ENCODE assay signal across 1 mouse cellular context in genomic region chr17:56074827-56075208, GRCm38 (mm10).
A peak's percentile ranks its signal among the peaks of the same experiment; 100 is the strongest.
TF ChIP-seq lines count a peak whose summit lies in the region.

Gene Ubxn6 (minus strand): TSS chr17:56075028.

TF ChIP-seq in CH12.LX, 34 proteins besides CTCF, POLR2A, EP300 and RAD21 (continued from another document):
- TF ChIP-seq PAX5 (IDR thresholded peaks at IDR 0.05; ENCODE audit: low read length) (no peak), E2F4 (IDR thresholded peaks at IDR 0.05; ENCODE audit: insufficient replicate concordance, low read depth, low read length) (no peak), ZMIZ1 (IDR thresholded peaks at IDR 0.05; ENCODE audit: low read depth, low read length) (no peak), ZKSCAN1 (IDR thresholded peaks at IDR 0.05; ENCODE audit: borderline replicate concordance, low read depth, low read length) (no peak), GABPA (IDR thresholded peaks at IDR 0.05; ENCODE audit: insufficient replicate concordance, low read depth, low read length) (no peak), MXI1 (IDR thresholded peaks at IDR 0.05; ENCODE audit: low read depth, low read length) (peak; percentile 98), NELFE (IDR thresholded peaks at IDR 0.05; ENCODE audit: low read depth, low read length) (no peak), TBP (conservative IDR thresholded peaks at IDR 0.05; ENCODE audit: low read depth, low read length) (no peak), JUND (conservative IDR thresholded peaks at IDR 0.05; ENCODE audit: low read depth, low read length) (no peak), USF2 (conservative IDR thresholded peaks at IDR 0.05; ENCODE audit: low read depth, low read length) (peak; percentile 69), MYC (IDR thresholded peaks at IDR 0.05; ENCODE audit: low read depth, low read length) (no peak), ETS1 (conservative IDR thresholded peaks at IDR 0.05; ENCODE audit: low read depth, low read length) (no peak), SMC3 (IDR thresholded peaks at IDR 0.05; ENCODE audit: low read depth, low read length) (no peak), ELF1 (IDR thresholded peaks at IDR 0.05; ENCODE audit: low read depth, low read length) (peak; percentile 85), MEF2A (IDR thresholded peaks at IDR 0.05; ENCODE audit: borderline replicate concordance, low read depth, low read length) (no peak), IRF4 (IDR thresholded peaks at IDR 0.05; ENCODE audit: low read depth, low read length) (no peak), JUN (IDR thresholded peaks at IDR 0.05; ENCODE audit: insufficient read depth, low read depth, low read length) (no peak), ZNF384 (IDR thresholded peaks at IDR 0.05; ENCODE audit: low read depth, low read length) (no peak), SIN3A (IDR thresholded peaks at IDR 0.05; ENCODE audit: low read length) (peak; percentile 97), RCOR1 (conservative IDR thresholded peaks at IDR 0.05; ENCODE audit: low read depth, low read length) (no peak), CHD2 (IDR thresholded peaks at IDR 0.05; ENCODE audit: low read length) (no peak), ZC3H11A (IDR thresholded peaks at IDR 0.05; ENCODE audit: low read depth, low read length) (no peak)
